Mouse (Mus musculus) hindbrain, embryonic 12.5 days (tissue): ENCODE measurements around the gene Nipa2. TPM values are rescaled to one million over a fixed set of nuclear protein-coding genes. Genes with fewer than 3 reads are reported as not detected.
"Not testable (repeated sequence)": the region's sequence is repeated elsewhere in the genome, so short reads cannot be mapped to it uniquely, and the experiment has no call there.

Experiments
- ATAC-seq: fragments of 200-750 bp; cut with Nextera tagmentation; 2 replicates; pipeline ENCODE4 v1.8.0; 2017; ENCODE audit warnings: moderate TSS enrichment; ENCODE audit not compliant: low FRiP score
- H3K27ac ChIP-seq: fragments of 300-500 bp; sonication (generic); 2 replicates; pipeline ENCODE4 v1.5.1; 2016; ENCODE audit warnings: mild to moderate bottlenecking
- H3K27me3 ChIP-seq: fragments of 300-500 bp; sonication (generic); 2 replicates; pipeline ENCODE4 v1.6.1; 2016; ENCODE audit warnings: mild to moderate bottlenecking
- H3K36me3 ChIP-seq: fragments of 300-500 bp; sonication (generic); 2 replicates; pipeline ENCODE4 v1.6.1; 2016; ENCODE audit warnings: mild to moderate bottlenecking
- H3K4me1 ChIP-seq: fragments of 300-500 bp; sonication (generic); 2 replicates; pipeline ENCODE4 v1.6.1; 2016
- H3K4me2 ChIP-seq: fragments of 300-500 bp; sonication (generic); replicated peaks from 2 replicates; pipeline ENCODE4 v1.6.1; 2016; ENCODE audit warnings: mild to moderate bottlenecking
- H3K4me3 ChIP-seq: fragments of 300-500 bp; sonication (generic); 2 replicates; pipeline ENCODE4 v1.5.1; 2016; ENCODE audit warnings: mild to moderate bottlenecking
- H3K9ac ChIP-seq: fragments of 300-500 bp; sonication (generic); 2 replicates; pipeline ENCODE4 v1.6.1; 2016; ENCODE audit warnings: mild to moderate bottlenecking, moderate library complexity
- H3K9me3 ChIP-seq: fragments of 300-500 bp; sonication (generic); replicated peaks from 2 replicates; pipeline ENCODE4 v1.6.1; 2016; ENCODE audit warnings: mild to moderate bottlenecking
- WGBS: fragments of 180-500 bp; shearing (Covaris S2); methylation state at CpG from one replicate; pipeline ENCODE4 v1.1.7; 2016; 5-methylcytosine and 5-hydroxymethylcytosine counted together
- polyA plus RNA-seq: library from polyadenylated mRNA; unstranded; fragments of >200 nt; fragmentation: Nextera tagmentation; extraction: Ambion mirVana; gene quantifications from 2 replicates; pipeline ENCODE4 v1.2.1, GENCODE M21; 2016

Nipa2 gene
- polyA plus RNA-seq, 1 experiment from 2014 or later = 47.0 TPM

DNA sequence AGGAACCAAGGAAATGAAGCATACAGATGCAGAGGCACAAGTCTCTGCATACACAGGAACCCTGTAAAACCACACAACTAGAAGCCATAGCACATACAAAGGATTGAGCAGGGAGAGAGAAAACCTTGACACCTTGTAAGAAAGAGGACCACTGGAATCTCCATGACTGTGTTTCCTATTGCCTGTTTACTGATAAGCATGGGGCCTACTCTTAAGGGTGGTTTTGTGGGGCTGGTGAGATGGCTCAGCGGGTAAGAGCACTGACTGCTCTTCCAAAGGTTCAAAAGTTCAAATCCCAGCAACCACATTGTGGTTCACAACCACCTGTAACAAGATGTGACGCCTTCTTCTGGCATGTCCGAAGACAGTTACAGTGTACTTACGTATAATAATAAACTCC is 35.0 kb downstream of the Nipa2 start:
- no peaks in the 10 kb centered on the region for H3K9me3 ChIP-seq
- no peak overlapping the region for H3K27ac ChIP-seq
- H3K4me2 ChIP-seq = no peak overlapping the region
- no peak overlapping the region for H3K9ac ChIP-seq
- H3K4me1 ChIP-seq = no peaks in the 10 kb centered on the region
- H3K27me3 ChIP-seq = no peaks in the 10 kb centered on the region
- ATAC-seq = no peak
- H3K4me3 ChIP-seq = no peak overlapping the region
- 96% methylated on average over 4 of the region's 4 CpGs for WGBS
- peaks cover 60% of the 10 kb centered on the region for H3K36me3 ChIP-seq

DNA sequence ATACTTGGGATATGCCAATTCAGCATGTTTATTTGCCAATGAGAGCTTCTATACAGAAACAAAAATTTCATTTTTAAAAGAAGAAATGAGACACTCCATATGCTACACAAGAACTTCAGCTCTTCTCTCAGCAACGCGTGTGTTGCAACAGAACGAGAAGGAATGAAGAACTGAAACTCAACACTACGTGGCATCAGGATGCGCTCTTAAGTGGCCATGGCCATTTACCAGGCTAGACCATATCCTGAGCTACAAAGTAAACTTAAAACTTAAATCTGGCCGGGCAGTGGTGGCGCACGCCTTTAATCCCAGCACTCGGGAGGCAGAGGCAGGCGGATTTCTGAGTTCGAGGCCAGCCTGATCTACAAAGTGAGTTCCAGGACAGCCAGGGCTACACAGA is 43.9 kb downstream of the Nipa2 start:
- not testable (repeated sequence) for ATAC-seq, H3K9ac ChIP-seq, H3K27ac ChIP-seq, H3K27me3 ChIP-seq, H3K4me3 ChIP-seq, H3K4me1 ChIP-seq, H3K4me2 ChIP-seq, H3K9me3 ChIP-seq
- peaks cover 73% of the 10 kb centered on the region for H3K36me3 ChIP-seq
- 98% methylated on average over 11 of the region's 11 CpGs for WGBS

GRCm38 (mm10) chr7:55912118-55912517 is 50.2 kb downstream of the Nipa2 start:
- Histone ChIP-seq H3K9ac (no peak overlapping the region), H3K4me1 (no peaks in the 10 kb centered on the region), H3K4me3 (no peak overlapping the region), H3K9me3 (no peaks in the 10 kb centered on the region), H3K36me3 (peaks cover 74% of the 10 kb centered on the region), H3K4me2 (no peak overlapping the region), H3K27ac (no peak overlapping the region), H3K27me3 (no peaks in the 10 kb centered on the region)
- no peak for ATAC-seq
- 96% methylated on average over 5 of the region's 5 CpGs for WGBS

- peaks cover 71% of the 10 kb centered on the region for H3K36me3 ChIP-seq
Measured at GRCm38 (mm10) chr7:55911371-55911770, 50.9 kb downstream of the Nipa2 start.

DNA sequence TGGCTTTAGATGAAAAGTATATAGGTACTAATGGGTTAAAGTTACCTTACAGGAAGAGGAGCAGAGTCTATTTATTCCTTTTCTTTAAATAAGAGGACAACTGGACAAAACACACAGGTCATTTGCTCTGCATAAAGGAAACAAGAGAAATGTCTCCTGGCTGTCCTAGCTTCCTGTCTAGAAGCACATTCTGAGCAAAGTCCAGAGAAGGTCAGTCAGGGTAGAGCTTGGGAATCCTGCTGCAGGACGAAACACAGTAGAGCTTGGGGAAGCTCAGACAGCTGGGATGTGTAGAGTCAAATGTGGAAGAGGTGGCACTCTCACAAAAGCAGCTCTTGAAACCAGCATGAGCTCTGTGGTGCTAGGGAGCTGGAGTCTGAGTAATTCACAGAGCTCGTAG is 51.9 kb downstream of the Nipa2 start:
- no peak overlapping the region for H3K4me3 ChIP-seq
- peaks cover 72% of the 10 kb centered on the region for H3K36me3 ChIP-seq
- no peak for ATAC-seq
- no peak overlapping the region for H3K27ac ChIP-seq
- no peak overlapping the region for H3K9ac ChIP-seq
- H3K4me2 ChIP-seq = no peak overlapping the region
- no peaks in the 10 kb centered on the region for H3K4me1 ChIP-seq
- H3K9me3 ChIP-seq = no peaks in the 10 kb centered on the region
- WGBS = 84% methylated on average over 2 of the region's 2 CpGs
- H3K27me3 ChIP-seq = no peaks in the 10 kb centered on the region

More at GRCm38 (mm10) chr7:55911371-55911770, 50.9 kb downstream of the Nipa2 start:
- no peaks in the 10 kb centered on the region for H3K9me3 ChIP-seq
- no peaks in the 10 kb centered on the region for H3K27me3 ChIP-seq
- WGBS = 85% methylated on average over 8 of the region's 8 CpGs
- no peak overlapping the region for H3K9ac ChIP-seq
- H3K27ac ChIP-seq = no peak overlapping the region
- H3K4me1 ChIP-seq = no peaks in the 10 kb centered on the region
- H3K4me3 ChIP-seq = no peak overlapping the region
- no peak overlapping the region for H3K4me2 ChIP-seq
- no peak for ATAC-seq

DNA sequence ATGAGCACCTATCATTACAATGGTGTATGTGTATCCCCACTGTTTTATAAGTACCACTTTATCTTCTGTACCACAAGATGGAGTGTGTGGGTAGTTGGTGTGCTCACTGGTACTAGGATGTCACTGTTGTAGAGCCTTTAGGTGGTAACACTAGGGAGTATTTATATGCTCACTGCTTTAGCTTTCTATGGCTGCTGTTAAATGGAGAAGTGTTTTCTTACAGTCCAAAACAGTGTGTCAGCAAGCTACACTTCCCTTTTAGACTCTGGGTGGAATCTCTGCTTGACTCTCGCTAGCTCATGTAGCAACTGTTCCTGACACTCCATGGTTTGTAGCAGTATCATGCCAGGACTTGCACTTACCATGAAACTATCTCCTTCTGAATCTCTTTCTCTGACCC is 52.8 kb downstream of the Nipa2 start:
- no peaks in the 10 kb centered on the region for H3K27me3 ChIP-seq
- 96% methylated on average over 1 of the region's 1 CpGs for WGBS
- ATAC-seq = no peak
- H3K36me3 ChIP-seq = peaks cover 72% of the 10 kb centered on the region
- H3K27ac ChIP-seq = no peak overlapping the region
- H3K4me2 ChIP-seq = no peak overlapping the region
- no peak overlapping the region for H3K9ac ChIP-seq
- no peaks in the 10 kb centered on the region for H3K9me3 ChIP-seq
- H3K4me1 ChIP-seq = no peaks in the 10 kb centered on the region
- H3K4me3 ChIP-seq = no peak overlapping the region

DNA sequence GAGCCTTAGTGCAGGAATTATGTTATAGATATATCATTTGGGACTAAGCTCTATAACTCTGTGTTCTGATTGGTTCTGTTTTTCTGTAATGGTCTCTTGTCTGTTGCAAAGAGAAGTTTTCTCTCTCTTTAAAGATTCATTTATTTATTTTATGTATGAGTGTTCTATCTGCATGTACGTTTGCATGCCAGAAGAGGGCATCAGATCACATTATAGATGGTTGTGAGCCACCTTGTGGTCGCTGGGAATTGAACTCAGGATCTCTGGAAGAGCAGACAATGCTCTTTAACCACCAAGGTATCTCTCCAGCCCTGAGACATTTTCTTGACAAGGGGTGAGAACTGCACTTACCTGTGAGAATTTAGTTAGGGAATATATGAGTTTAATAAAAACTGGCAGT is 56.8 kb downstream of the Nipa2 start:
- H3K9me3 ChIP-seq = no peaks in the 10 kb centered on the region
- H3K4me3 ChIP-seq = no peak overlapping the region
- WGBS = 79% methylated on average over 2 of the region's 2 CpGs
- H3K27ac ChIP-seq = no peak overlapping the region
- H3K27me3 ChIP-seq = no peaks in the 10 kb centered on the region
- H3K36me3 ChIP-seq = peaks cover 78% of the 10 kb centered on the region
- ATAC-seq = no peak
- H3K4me2 ChIP-seq = no peak overlapping the region
- H3K4me1 ChIP-seq = no peaks in the 10 kb centered on the region
- H3K9ac ChIP-seq = no peak overlapping the region

- Histone ChIP-seq H3K36me3 (peaks cover 82% of the 10 kb centered on the region), H3K4me2 (no peak overlapping the region), H3K9ac (no peak overlapping the region), H3K4me1 (no peaks in the 10 kb centered on the region), H3K27me3 (no peaks in the 10 kb centered on the region), H3K9me3 (no peaks in the 10 kb centered on the region), H3K4me3 (no peak overlapping the region), H3K27ac (no peak overlapping the region)
- ATAC-seq = no peak
- 90% methylated on average over 4 of the region's 5 CpGs for WGBS
Measured at GRCm38 (mm10) chr7:55903766-55904165, 58.5 kb downstream of the Nipa2 start.

DNA sequence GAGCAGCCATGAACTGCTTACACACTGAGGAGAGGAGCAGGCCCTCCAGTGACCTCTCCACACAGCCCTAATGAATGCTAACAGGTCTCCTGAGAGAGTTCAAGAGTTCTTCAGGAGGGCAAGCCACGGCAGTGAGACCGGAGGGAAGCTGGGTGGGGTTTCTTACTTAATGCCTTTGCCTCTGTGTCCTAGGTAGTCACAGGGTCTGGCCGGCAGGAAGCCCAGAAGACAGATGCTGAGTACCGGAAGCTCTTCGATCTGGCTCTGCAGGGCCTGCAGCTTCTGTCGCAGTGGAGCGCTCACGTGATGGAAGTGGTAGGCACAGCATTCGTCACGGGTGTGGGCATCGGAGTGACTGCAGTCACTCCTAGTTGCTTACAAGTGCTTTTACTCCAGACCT is 70.5 kb downstream of the Nipa2 start:
- H3K4me1 ChIP-seq = no peaks in the 10 kb centered on the region
- H3K4me3 ChIP-seq = no peak overlapping the region
- no peaks in the 10 kb centered on the region for H3K9me3 ChIP-seq
- WGBS = 83% methylated on average over 11 of the region's 11 CpGs
- ATAC-seq = no peak
- H3K36me3 ChIP-seq = peaks cover 54% of the 10 kb centered on the region
- H3K4me2 ChIP-seq = no peak overlapping the region
- H3K27me3 ChIP-seq = no peaks in the 10 kb centered on the region
- H3K27ac ChIP-seq = no peak overlapping the region
- H3K9ac ChIP-seq = no peak overlapping the region

DNA sequence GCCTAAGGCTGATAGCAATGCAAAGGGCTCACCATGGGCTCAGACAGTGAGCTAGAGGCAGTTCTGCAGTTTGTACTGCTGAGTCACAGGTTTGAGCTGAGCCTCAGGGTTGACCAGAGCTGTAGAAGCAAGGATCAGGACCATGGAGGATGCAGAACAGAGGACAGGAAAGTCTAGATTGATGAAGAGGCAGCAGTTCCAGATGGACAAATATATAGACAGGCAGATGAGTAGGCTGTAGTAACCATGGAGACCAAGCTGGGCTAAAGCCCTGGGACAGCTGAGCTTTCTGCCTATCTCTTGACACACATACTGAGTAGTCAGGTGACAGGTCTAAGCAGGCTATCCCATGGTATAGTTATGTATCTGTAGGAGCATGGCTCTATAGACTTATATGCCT is 71.5 kb downstream of the Nipa2 start:
- H3K27me3 ChIP-seq = no peaks in the 10 kb centered on the region
- H3K36me3 ChIP-seq = peaks cover 45% of the 10 kb centered on the region
- H3K4me2 ChIP-seq = no peak overlapping the region
- no peaks in the 10 kb centered on the region for H3K4me1 ChIP-seq
- no peaks in the 10 kb centered on the region for H3K9me3 ChIP-seq
- no peak overlapping the region for H3K9ac ChIP-seq
- H3K27ac ChIP-seq = no peak overlapping the region
- ATAC-seq = no peak
- no peak overlapping the region for H3K4me3 ChIP-seq

GRCm38 (mm10) chr7:55889996-55890395 is 72.3 kb downstream of the Nipa2 start:
- Histone ChIP-seq H3K9ac (no peak overlapping the region), H3K4me3 (no peak overlapping the region), H3K27ac (no peak overlapping the region), H3K27me3 (no peaks in the 10 kb centered on the region), H3K9me3 (no peaks in the 10 kb centered on the region), H3K4me2 (no peak overlapping the region), H3K4me1 (no peaks in the 10 kb centered on the region), H3K36me3 (peaks cover 44% of the 10 kb centered on the region)
- 90% methylated on average over 4 of the region's 4 CpGs for WGBS
- no peak for ATAC-seq

DNA sequence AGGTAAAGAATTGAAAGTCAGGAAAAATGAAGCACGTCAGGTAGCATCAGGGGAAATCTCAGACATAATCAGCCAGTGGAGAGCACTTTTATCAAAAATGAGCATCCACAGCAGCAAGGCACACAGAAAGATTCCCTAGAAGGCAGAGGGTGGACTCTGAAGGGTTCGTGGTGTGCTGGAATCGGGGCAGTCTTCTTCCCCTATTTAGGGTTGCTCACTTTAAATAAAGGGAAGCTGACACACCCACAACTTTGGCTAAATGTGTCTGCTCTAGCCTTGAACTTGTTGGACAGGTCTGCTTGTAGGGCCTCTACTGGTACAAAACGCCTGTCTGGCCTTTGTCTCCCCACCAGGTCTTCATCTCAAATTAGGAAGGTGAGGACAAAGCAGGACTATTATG is 73.7 kb downstream of the Nipa2 start:
- Histone ChIP-seq H3K9ac (no peak overlapping the region), H3K36me3 (peaks cover 42% of the 10 kb centered on the region), H3K4me3 (no peak overlapping the region), H3K4me1 (no peaks in the 10 kb centered on the region), H3K4me2 (no peak overlapping the region), H3K27me3 (no peaks in the 10 kb centered on the region), H3K27ac (no peak overlapping the region), H3K9me3 (no peaks in the 10 kb centered on the region)
- no peak for ATAC-seq
- 95% methylated on average over 4 of the region's 4 CpGs for WGBS
